Mouse (Mus musculus) limb, embryonic 14.5 days (tissue): ENCODE data around the gene Gbf1. TPM values are rescaled to one million over a fixed set of nuclear protein-coding genes. Genes with fewer than 3 reads are reported as not detected.

ENCODE experiments used
- ATAC-seq: fragments of 200-750 bp; cut with Nextera tagmentation; 2 replicates; pipeline ENCODE4 v1.8.0; 2017; ENCODE audit warnings: low read depth, moderate number of reproducible peaks, moderate TSS enrichment; ENCODE audit not compliant: low FRiP score
- DNase-seq: peaks from one replicate; pipeline ENCODE4 v3.0.0-alpha.2; 2015; ENCODE audit warnings: low spot score
- H3K27ac ChIP-seq: fragments of 300-500 bp; sonication (generic); replicated peaks from 2 replicates; pipeline ENCODE4 v1.5.1; 2014; ENCODE audit warnings: low read depth, mild to moderate bottlenecking, low read length, moderate library complexity, mixed read lengths
- H3K27me3 ChIP-seq: fragments of 300-500 bp; sonication (generic); 2 replicates; pipeline ENCODE4 v1.6.1; 2014; ENCODE audit warnings: low read length, mixed read lengths; ENCODE audit not compliant: control insufficient read depth, insufficient read depth
- H3K36me3 ChIP-seq: fragments of 300-500 bp; sonication (generic); 2 replicates; pipeline ENCODE4 v1.6.1; 2014; ENCODE audit warnings: mild to moderate bottlenecking, low read length, moderate library complexity, mixed read lengths; ENCODE audit not compliant: control insufficient read depth, insufficient read depth
- H3K4me1 ChIP-seq: fragments of 300-500 bp; sonication (generic); 2 replicates; pipeline ENCODE4 v1.6.1; 2014; ENCODE audit warnings: antibody characterized with exemption, low read length, mixed read lengths; ENCODE audit not compliant: control insufficient read depth, insufficient read depth
- H3K4me2 ChIP-seq: fragments of 300-500 bp; sonication (generic); replicated peaks from 2 replicates; pipeline ENCODE4 v1.6.1; 2014; ENCODE audit warnings: low read depth, mild to moderate bottlenecking, low read length, moderate library complexity; ENCODE audit not compliant: severe bottlenecking
- H3K4me3 ChIP-seq: fragments of 300-500 bp; sonication (generic); replicated peaks from 2 replicates; pipeline ENCODE4 v1.5.1; 2014; ENCODE audit warnings: low read length
- H3K9ac ChIP-seq: fragments of 300-500 bp; sonication (generic); 2 replicates; pipeline ENCODE4 v1.6.1; 2014; ENCODE audit warnings: mild to moderate bottlenecking, low read depth, low read length, moderate library complexity; ENCODE audit not compliant: severe bottlenecking
- H3K9me3 ChIP-seq: fragments of 300-500 bp; sonication (generic); 2 replicates; pipeline ENCODE4 v1.6.1; 2016; ENCODE audit warnings: low read length; ENCODE audit not compliant: control insufficient read depth
- POLR2A ChIP-seq: fragments of 200-500 bp; IDR thresholded peaks from 2 replicates; pipeline ENCODE4 v1.8.0; 2012; ENCODE audit warnings: inconsistent platforms, mild to moderate bottlenecking, moderate library complexity, borderline replicate concordance; ENCODE audit not compliant: insufficient read depth, insufficient read length; ENCODE audit errors: extremely low read depth
- WGBS: fragments of 180-500 bp; shearing (Covaris S2); extraction: QIAGEN DNeasy Blood & Tissue Kit; methylation state at CpG from one replicate; pipeline ENCODE4 v1.1.7; 2014; 5-methylcytosine and 5-hydroxymethylcytosine counted together
- polyA plus RNA-seq, 2 experiments: library from polyadenylated mRNA; depleted of rRNA in 1 of 2; stranded (reverse) in 1 of 2; unstranded in 1 of 2; fragments of >200 nt; fragmentation: Nextera tagmentation in 1 of 2; extraction: Ambion mirVana in 1 of 2; gene quantifications; 2 replicates each; pipeline versions ENCODE4 v1.2.1 to v1.2.3; 2012 to 2014

Gene Gbf1
- polyA plus RNA-seq, 2 experiments: 66.8 to 92.1 TPM

DNA sequence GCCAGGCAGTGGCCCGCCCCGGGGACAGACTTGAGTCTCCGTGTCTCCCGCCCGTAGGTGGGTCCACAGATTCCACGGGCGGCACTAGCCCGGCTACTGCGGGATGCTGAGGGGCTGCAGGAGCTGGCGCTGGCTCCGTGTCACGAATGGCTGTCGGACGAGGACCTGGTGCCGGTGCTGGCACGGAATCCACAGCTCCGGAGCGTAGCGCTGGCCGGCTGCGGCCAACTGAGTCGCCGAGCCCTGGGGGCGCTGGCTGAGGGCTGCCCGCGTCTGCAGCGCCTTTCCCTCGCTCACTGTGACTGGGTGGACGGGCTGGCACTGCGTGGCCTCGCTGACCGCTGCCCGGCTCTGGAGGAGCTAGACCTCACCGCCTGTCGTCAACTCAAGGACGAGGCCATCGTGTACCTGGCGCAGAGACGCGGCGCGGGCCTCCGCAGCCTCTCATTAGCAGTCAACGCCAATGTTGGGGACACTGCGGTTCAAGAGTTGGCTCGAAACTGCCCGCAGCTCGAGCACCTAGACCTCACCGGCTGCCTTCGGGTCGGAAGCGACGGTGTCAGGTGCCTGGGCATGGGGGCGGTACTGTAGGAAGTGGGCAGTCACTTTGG is 176.8 kb downstream of the Gbf1 start:
- ATAC-seq (no peak), DNase-seq (no peak)
- H3K4me2 ChIP-seq: peak overlapping the region; percentile 100
- H3K4me3 ChIP-seq: peak overlapping the region; percentile 71
- peak overlapping the region; percentile 57 for H3K9ac ChIP-seq
- peak overlapping the region; percentile 77; the same call in 1 of the 2 replicates for H3K27ac ChIP-seq
- TF ChIP-seq POLR2A: no peak
- H3K27me3 ChIP-seq: peaks cover 37% of the 10 kb centered on the region
- peaks cover 7% of the 10 kb centered on the region for H3K4me1 ChIP-seq
- H3K36me3 ChIP-seq: peaks cover 24% of the 10 kb centered on the region
- WGBS: 2% methylated on average over 36 of the region's 54 CpGs
- no peaks in the 10 kb centered on the region for H3K9me3 ChIP-seq

DNA sequence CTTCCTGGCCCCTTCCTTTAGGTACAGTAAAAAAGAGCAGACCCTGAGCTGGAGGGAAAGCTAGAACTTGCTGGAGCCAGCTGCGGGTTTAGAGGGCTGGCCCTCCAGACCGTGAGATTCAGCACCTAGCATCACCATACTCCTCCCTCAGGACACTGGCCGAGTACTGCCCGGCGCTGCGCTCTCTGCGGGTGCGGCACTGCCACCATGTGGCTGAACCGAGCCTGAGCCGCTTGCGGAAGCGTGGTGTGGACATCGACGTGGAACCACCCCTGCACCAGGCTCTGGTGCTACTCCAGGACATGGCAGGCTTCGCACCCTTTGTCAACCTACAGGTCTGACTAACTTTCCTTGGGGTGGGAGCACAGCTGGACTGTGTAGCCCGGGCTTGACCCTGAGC is 177.6 kb downstream of the Gbf1 start:
- 7% methylated on average over 16 of the region's 16 CpGs for WGBS
- no peak overlapping the region for H3K4me3 ChIP-seq
- ATAC-seq: no peak

GRCm38 (mm10) chr19:46330696-46331095 is 178.4 kb downstream of the Gbf1 start:
- no peak for TF ChIP-seq POLR2A
- no peak overlapping the region for H3K9ac ChIP-seq
- no peak overlapping the region for H3K4me2 ChIP-seq
- peaks cover 24% of the 10 kb centered on the region for H3K36me3 ChIP-seq
- H3K27ac ChIP-seq: no peak overlapping the region
- peaks cover 7% of the 10 kb centered on the region for H3K4me1 ChIP-seq
- H3K4me3 ChIP-seq: no peak overlapping the region
- H3K27me3 ChIP-seq: peaks cover 21% of the 10 kb centered on the region; the same call in 1 of the 2 replicates
- DNase-seq (no peak), ATAC-seq (no peak)
- no peaks in the 10 kb centered on the region for H3K9me3 ChIP-seq
- 93% methylated on average over 12 of the region's 12 CpGs for WGBS

More for the DNA sequence above, 177.6 kb downstream of the Gbf1 start:
- H3K4me1 ChIP-seq: peaks cover 7% of the 10 kb centered on the region
- H3K9ac ChIP-seq: no peak overlapping the region
- H3K4me2 ChIP-seq: peak overlapping the region; percentile 100; the same call in 1 of the 2 replicates
- DNase-seq: peak; percentile 35
- no peak overlapping the region for H3K27ac ChIP-seq
- peaks cover 24% of the 10 kb centered on the region for H3K36me3 ChIP-seq
- peaks cover 29% of the 10 kb centered on the region for H3K27me3 ChIP-seq
- no peaks in the 10 kb centered on the region for H3K9me3 ChIP-seq
- no peak for TF ChIP-seq POLR2A

DNA sequence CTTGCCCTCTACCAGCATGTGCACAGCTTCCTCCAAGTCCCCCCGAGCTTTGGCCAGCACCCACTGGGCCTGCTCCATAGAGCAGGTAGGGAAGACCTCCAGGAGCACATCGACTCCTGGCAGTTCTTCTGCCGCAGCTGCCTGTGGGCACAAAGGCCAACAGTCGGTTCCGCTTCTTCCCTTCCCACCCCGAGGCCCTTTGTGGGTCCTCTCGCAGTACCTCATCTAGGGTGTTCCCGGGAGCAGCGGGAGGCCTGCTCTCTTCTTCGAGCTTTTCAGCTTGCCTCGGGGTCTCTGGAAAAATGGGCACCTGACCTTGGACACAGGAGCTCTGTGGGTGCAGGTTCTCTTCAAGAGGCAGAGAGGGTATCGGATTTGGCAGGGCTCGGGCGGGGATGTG is 179.0 kb downstream of the Gbf1 start:
- Histone ChIP-seq H3K4me1 (peaks cover 7% of the 10 kb centered on the region), H3K9me3 (no peaks in the 10 kb centered on the region), H3K4me3 (no peak overlapping the region), H3K27me3 (peaks cover 16% of the 10 kb centered on the region; the same call in 1 of the 2 replicates), H3K36me3 (peaks cover 24% of the 10 kb centered on the region), H3K27ac (no peak overlapping the region), H3K4me2 (no peak overlapping the region), H3K9ac (no peak overlapping the region)
- no peak for DNase-seq
- WGBS: 93% methylated on average over 14 of the region's 14 CpGs
- no peak for ATAC-seq
- TF ChIP-seq POLR2A: no peak

- H3K4me3 ChIP-seq: no peak overlapping the region
- ATAC-seq (no peak), DNase-seq (no peak)
- H3K36me3 ChIP-seq: peaks cover 24% of the 10 kb centered on the region
- H3K9me3 ChIP-seq: no peaks in the 10 kb centered on the region
- WGBS: 85% methylated on average over 3 of the region's 3 CpGs
- H3K4me1 ChIP-seq: peaks cover 7% of the 10 kb centered on the region
- H3K27me3 ChIP-seq: peaks cover 10% of the 10 kb centered on the region; the same call in 1 of the 2 replicates
- no peak overlapping the region for H3K27ac ChIP-seq
- H3K4me2 ChIP-seq: no peak overlapping the region
- no peak for TF ChIP-seq POLR2A
- H3K9ac ChIP-seq: no peak overlapping the region
These were observed 179.6 kb downstream of the Gbf1 start for GRCm38 (mm10) chr19:46331936-46332335.
